Mouse (Mus musculus) hindbrain, embryonic 12.5 days (tissue): ENCODE measurements at regions not wholly inside any gene's neighbourhood (a gene's known extent, or its start where the extent isn't known, plus 50 kb on each side); places are given as distances from the start of the nearest gene placed in this dataset.

Experiments used
- ATAC-seq: fragments of 200-750 bp; cut with Nextera tagmentation; 2 replicates; pipeline ENCODE4 v1.8.0; 2017; ENCODE audit warnings: moderate TSS enrichment; ENCODE audit not compliant: low FRiP score
- H3K27ac ChIP-seq: fragments of 300-500 bp; sonication (generic); 2 replicates; pipeline ENCODE4 v1.5.1; 2016; ENCODE audit warnings: mild to moderate bottlenecking
- H3K27me3 ChIP-seq: fragments of 300-500 bp; sonication (generic); 2 replicates; pipeline ENCODE4 v1.6.1; 2016; ENCODE audit warnings: mild to moderate bottlenecking
- H3K36me3 ChIP-seq: fragments of 300-500 bp; sonication (generic); 2 replicates; pipeline ENCODE4 v1.6.1; 2016; ENCODE audit warnings: mild to moderate bottlenecking
- H3K4me1 ChIP-seq: fragments of 300-500 bp; sonication (generic); 2 replicates; pipeline ENCODE4 v1.6.1; 2016
- H3K4me2 ChIP-seq: fragments of 300-500 bp; sonication (generic); replicated peaks from 2 replicates; pipeline ENCODE4 v1.6.1; 2016; ENCODE audit warnings: mild to moderate bottlenecking
- H3K4me3 ChIP-seq: fragments of 300-500 bp; sonication (generic); 2 replicates; pipeline ENCODE4 v1.5.1; 2016; ENCODE audit warnings: mild to moderate bottlenecking
- H3K9ac ChIP-seq: fragments of 300-500 bp; sonication (generic); 2 replicates; pipeline ENCODE4 v1.6.1; 2016; ENCODE audit warnings: mild to moderate bottlenecking, moderate library complexity
- H3K9me3 ChIP-seq: fragments of 300-500 bp; sonication (generic); replicated peaks from 2 replicates; pipeline ENCODE4 v1.6.1; 2016; ENCODE audit warnings: mild to moderate bottlenecking
- WGBS: fragments of 180-500 bp; shearing (Covaris S2); methylation state at CpG from one replicate; pipeline ENCODE4 v1.1.7; 2016; 5-methylcytosine and 5-hydroxymethylcytosine counted together

- Histone ChIP-seq H3K9ac (no peak overlapping the region), H3K9me3 (no peaks in the 10 kb centered on the region), H3K36me3 (no peaks in the 10 kb centered on the region), H3K4me3 (no peak overlapping the region), H3K27ac (no peak overlapping the region), H3K4me1 (0 out of 2 replicates have a peak, but pooled peaks cover 4% of the 10 kb centered on the region), H3K27me3 (no peaks in the 10 kb centered on the region), H3K4me2 (no peak overlapping the region)
- no peak for ATAC-seq
- 61% methylated on average over 2 of the region's 2 CpGs for WGBS
Measured at GRCm38 (mm10) chr7:89035138-89035996, 368.7 kb downstream of the Tmem135 start.

- no peak for ATAC-seq
- Histone ChIP-seq H3K9me3 (no peaks in the 10 kb centered on the region), H3K9ac (no peak overlapping the region), H3K4me3 (no peak overlapping the region), H3K4me1 (no peaks in the 10 kb centered on the region), H3K4me2 (no peak overlapping the region), H3K27me3 (no peaks in the 10 kb centered on the region), H3K36me3 (no peaks in the 10 kb centered on the region), H3K27ac (no peak overlapping the region)
- 84% methylated on average over 3 of the region's 3 CpGs for WGBS
Measured at GRCm38 (mm10) chr7:89023230-89024030, 380.6 kb downstream of the Tmem135 start.

GRCm38 (mm10) chr7:88998815-88999392 lies 405.1 kb downstream of the Tmem135 start:
- no peaks in the 10 kb centered on the region for H3K9me3 ChIP-seq
- H3K36me3 ChIP-seq = no peaks in the 10 kb centered on the region
- WGBS = 82% methylated on average over 4 of the region's 4 CpGs
- no peaks in the 10 kb centered on the region for H3K27me3 ChIP-seq
- no peak overlapping the region for H3K4me3 ChIP-seq
- no peaks in the 10 kb centered on the region for H3K4me1 ChIP-seq
- no peak overlapping the region for H3K27ac ChIP-seq
- H3K4me2 ChIP-seq = no peak overlapping the region
- H3K9ac ChIP-seq = no peak overlapping the region
- no peak for ATAC-seq

- Histone ChIP-seq H3K4me1 (no peaks in the 10 kb centered on the region), H3K27me3 (no peaks in the 10 kb centered on the region), H3K4me3 (no peak overlapping the region), H3K9ac (no peak overlapping the region), H3K4me2 (no peak overlapping the region), H3K9me3 (no peaks in the 10 kb centered on the region), H3K36me3 (no peaks in the 10 kb centered on the region), H3K27ac (no peak overlapping the region)
- WGBS = 85% methylated on average over 3 of the region's 3 CpGs
- ATAC-seq = no peak
Measured at GRCm38 (mm10) chr7:88997815-88998477, 406.1 kb downstream of the Tmem135 start.

- no peak overlapping the region for H3K9ac ChIP-seq
- H3K27ac ChIP-seq = no peak overlapping the region
- H3K27me3 ChIP-seq = no peaks in the 10 kb centered on the region
- no peaks in the 10 kb centered on the region for H3K4me1 ChIP-seq
- WGBS = 70% methylated on average over 4 of the region's 4 CpGs
- no peaks in the 10 kb centered on the region for H3K36me3 ChIP-seq
- ATAC-seq = no peak
- no peaks in the 10 kb centered on the region for H3K9me3 ChIP-seq
- H3K4me2 ChIP-seq = no peak overlapping the region
- no peak overlapping the region for H3K4me3 ChIP-seq
Measured at GRCm38 (mm10) chr7:88974436-88974835, 429.6 kb downstream of the Tmem135 start.

DNA sequence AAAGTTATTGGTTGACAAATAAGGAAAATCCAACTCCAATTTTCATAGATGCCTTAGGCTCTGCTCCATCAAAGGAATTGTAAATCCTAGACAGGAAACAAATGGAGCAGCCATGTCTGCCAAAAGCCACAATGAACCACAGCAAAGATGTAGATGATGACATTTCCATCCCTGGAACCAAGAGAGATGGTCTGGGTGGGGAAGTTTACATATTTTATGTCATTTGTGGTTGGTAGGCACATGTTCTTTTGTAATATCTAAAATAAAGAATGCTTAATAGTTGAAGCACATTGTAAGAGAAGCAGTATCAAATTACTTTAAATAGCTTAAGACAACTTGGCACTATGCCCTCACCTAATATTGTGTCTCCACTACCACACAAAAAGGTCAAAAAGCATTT lies 443.2 kb downstream of the Tmem135 start:
- no peaks in the 10 kb centered on the region for H3K9me3 ChIP-seq
- H3K27ac ChIP-seq = no peak overlapping the region
- no peak overlapping the region for H3K4me2 ChIP-seq
- H3K4me3 ChIP-seq = no peak overlapping the region
- no peaks in the 10 kb centered on the region for H3K4me1 ChIP-seq
- H3K9ac ChIP-seq = no peak overlapping the region
- no peaks in the 10 kb centered on the region for H3K27me3 ChIP-seq
- ATAC-seq = no peak
- no peaks in the 10 kb centered on the region for H3K36me3 ChIP-seq

- no peak for ATAC-seq
- Histone ChIP-seq H3K4me1 (no peaks in the 10 kb centered on the region), H3K4me3 (no peak overlapping the region), H3K27me3 (no peaks in the 10 kb centered on the region), H3K9ac (no peak overlapping the region), H3K9me3 (no peaks in the 10 kb centered on the region), H3K36me3 (no peaks in the 10 kb centered on the region), H3K27ac (no peak overlapping the region), H3K4me2 (no peak overlapping the region)
- 78% methylated on average over 4 of the region's 4 CpGs for WGBS
Measured at GRCm38 (mm10) chr7:88960190-88960589, 443.8 kb downstream of the Tmem135 start.

- H3K27ac ChIP-seq = no peak overlapping the region
- H3K4me3 ChIP-seq = no peak overlapping the region
- no peaks in the 10 kb centered on the region for H3K9me3 ChIP-seq
- H3K4me2 ChIP-seq = no peak overlapping the region
- H3K27me3 ChIP-seq = no peaks in the 10 kb centered on the region
- no peak for ATAC-seq
- H3K9ac ChIP-seq = no peak overlapping the region
- WGBS = 72% methylated on average over 6 of the region's 6 CpGs
- H3K36me3 ChIP-seq = no peaks in the 10 kb centered on the region
- H3K4me1 ChIP-seq = no peaks in the 10 kb centered on the region
Measured at GRCm38 (mm10) chr7:88959332-88960124, 444.5 kb downstream of the Tmem135 start.

DNA sequence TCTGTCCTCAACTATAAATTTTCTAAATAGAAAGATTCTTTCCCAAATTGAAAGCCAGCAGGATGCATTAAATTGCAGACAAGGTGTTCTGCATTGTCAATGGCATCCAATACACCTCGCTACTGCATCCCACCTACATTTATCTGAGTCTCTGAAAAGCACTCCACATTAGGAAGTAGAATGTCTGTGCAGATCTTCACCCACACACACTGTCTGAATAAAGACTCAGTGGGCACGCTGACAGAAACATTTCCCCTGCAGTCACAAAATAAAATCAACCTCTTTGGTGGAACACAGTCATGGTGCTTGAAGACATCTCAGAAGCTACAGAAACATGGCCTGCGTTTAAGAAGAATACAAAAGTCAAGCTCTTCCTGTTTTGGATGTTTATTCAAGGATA lies 449.0 kb downstream of the Tmem135 start:
- H3K9ac ChIP-seq = no peak overlapping the region
- no peak overlapping the region for H3K4me2 ChIP-seq
- H3K36me3 ChIP-seq = no peaks in the 10 kb centered on the region
- ATAC-seq = no peak
- H3K4me3 ChIP-seq = no peak overlapping the region
- no peaks in the 10 kb centered on the region for H3K27me3 ChIP-seq
- H3K27ac ChIP-seq = no peak overlapping the region
- 82% methylated on average over 3 of the region's 3 CpGs for WGBS
- no peaks in the 10 kb centered on the region for H3K4me1 ChIP-seq
- H3K9me3 ChIP-seq = no peaks in the 10 kb centered on the region

GRCm38 (mm10) chr7:88945338-88945737 lies 458.7 kb downstream of the Tmem135 start:
- Histone ChIP-seq H3K9ac (no peak overlapping the region), H3K36me3 (no peaks in the 10 kb centered on the region), H3K27me3 (no peaks in the 10 kb centered on the region), H3K27ac (no peak overlapping the region), H3K4me2 (no peak overlapping the region), H3K4me3 (no peak overlapping the region), H3K9me3 (no peaks in the 10 kb centered on the region), H3K4me1 (no peaks in the 10 kb centered on the region)
- no peak for ATAC-seq

GRCm38 (mm10) chr7:88944936-88945335 lies 459.1 kb downstream of the Tmem135 start:
- no peak overlapping the region for H3K4me3 ChIP-seq
- H3K27me3 ChIP-seq = no peaks in the 10 kb centered on the region
- H3K9ac ChIP-seq = no peak overlapping the region
- H3K36me3 ChIP-seq = no peaks in the 10 kb centered on the region
- no peak overlapping the region for H3K27ac ChIP-seq
- no peaks in the 10 kb centered on the region for H3K4me1 ChIP-seq
- ATAC-seq = no peak
- WGBS = 59% methylated on average over 2 of the region's 2 CpGs
- no peaks in the 10 kb centered on the region for H3K9me3 ChIP-seq
- H3K4me2 ChIP-seq = no peak overlapping the region
